Mouse (Mus musculus) hindbrain, embryonic 13.5 days (tissue): ENCODE data around the gene Ap4b1. TPM values are rescaled to one million over a fixed set of nuclear protein-coding genes. Genes with fewer than 3 reads are reported as not detected.
"Not testable (repeated sequence)": the region's sequence is repeated elsewhere in the genome, so short reads cannot be mapped to it uniquely, and the experiment has no call there.

Source experiments
- ATAC-seq: fragments of 200-750 bp; cut with Nextera tagmentation; 2 replicates; pipeline ENCODE4 v1.8.0; 2017; ENCODE audit warnings: moderate TSS enrichment; ENCODE audit not compliant: low FRiP score
- H3K27ac ChIP-seq: fragments of 300-500 bp; sonication (generic); 2 replicates; pipeline ENCODE4 v1.5.1; 2015; ENCODE audit warnings: inconsistent platforms, mild to moderate bottlenecking, moderate library complexity
- H3K27me3 ChIP-seq: fragments of 300-500 bp; sonication (generic); 2 replicates; pipeline ENCODE4 v1.6.1; 2015; ENCODE audit warnings: mild to moderate bottlenecking, inconsistent platforms
- H3K36me3 ChIP-seq: fragments of 300-500 bp; sonication (generic); 2 replicates; pipeline ENCODE4 v1.6.1; 2015; ENCODE audit warnings: mild to moderate bottlenecking, inconsistent platforms
- H3K4me1 ChIP-seq: fragments of 300-500 bp; sonication (generic); replicated peaks from 2 replicates; pipeline ENCODE4 v1.6.1; 2015; ENCODE audit warnings: inconsistent platforms
- H3K4me2 ChIP-seq: fragments of 300-500 bp; sonication (generic); 2 replicates; pipeline ENCODE4 v1.6.1; 2015; ENCODE audit warnings: inconsistent platforms, mild to moderate bottlenecking, moderate library complexity
- H3K4me3 ChIP-seq: fragments of 300-500 bp; sonication (generic); 2 replicates; pipeline ENCODE4 v1.5.1; 2015; ENCODE audit warnings: mild to moderate bottlenecking, inconsistent platforms
- H3K9ac ChIP-seq: fragments of 300-500 bp; sonication (generic); 2 replicates; pipeline ENCODE4 v1.6.1; 2015; ENCODE audit warnings: mild to moderate bottlenecking, inconsistent platforms
- H3K9me3 ChIP-seq: fragments of 300-500 bp; sonication (generic); 2 replicates; pipeline ENCODE4 v1.6.1; 2016; ENCODE audit warnings: inconsistent platforms
- WGBS: fragments of 180-500 bp; shearing (Covaris S2); methylation state at CpG from one replicate; pipeline ENCODE4 v1.1.7; 2015; 5-methylcytosine and 5-hydroxymethylcytosine counted together
- polyA plus RNA-seq: library from polyadenylated mRNA; unstranded; fragments of >200 nt; fragmentation: Nextera tagmentation; extraction: Ambion mirVana; gene quantifications from 2 replicates; pipeline ENCODE4 v1.2.1, GENCODE M21; 2015

Gene Ap4b1
- polyA plus RNA-seq, 1 experiment from 2014 or later = 22.9 TPM

GRCm38 (mm10) chr3:103805671-103806070 is 3.6 kb upstream of the Ap4b1 start:
- H3K4me3 ChIP-seq = no peak overlapping the region
- no peaks in the 10 kb centered on the region for H3K9me3 ChIP-seq
- no peak for ATAC-seq
- H3K36me3 ChIP-seq = peaks cover 44% of the 10 kb centered on the region
- H3K27me3 ChIP-seq = no peaks in the 10 kb centered on the region
- H3K4me2 ChIP-seq = no peak overlapping the region
- 95% methylated on average over 1 of the region's 1 CpGs for WGBS
- no peak overlapping the region for H3K9ac ChIP-seq
- H3K27ac ChIP-seq = no peak overlapping the region
- peaks cover 18% of the 10 kb centered on the region for H3K4me1 ChIP-seq

DNA sequence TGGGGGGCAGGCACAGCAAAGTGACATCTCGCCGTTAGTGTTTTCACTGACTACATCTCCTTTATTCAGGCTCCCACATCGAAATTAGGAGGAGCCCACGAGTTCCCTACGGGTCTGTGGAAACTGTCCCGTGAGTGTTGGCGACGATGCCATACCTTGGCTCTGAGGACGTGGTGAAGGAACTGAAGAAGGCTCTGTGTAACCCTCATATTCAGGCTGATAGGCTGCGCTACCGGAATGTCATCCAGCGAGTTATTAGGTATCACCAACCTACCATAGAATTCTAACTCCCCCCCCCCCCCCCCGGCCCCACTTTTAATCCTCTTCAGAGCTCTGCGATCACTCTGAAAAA is 455 bp downstream of the Ap4b1 start:
- peak overlapping the region; percentile 68 for H3K4me2 ChIP-seq
- peaks cover 18% of the 10 kb centered on the region for H3K4me1 ChIP-seq
- 4% methylated on average over 14 of the region's 14 CpGs for WGBS
- H3K36me3 ChIP-seq = peaks cover 22% of the 10 kb centered on the region
- H3K27ac ChIP-seq = peak overlapping the region; percentile 94
- no peaks in the 10 kb centered on the region for H3K9me3 ChIP-seq
- H3K9ac ChIP-seq = peak overlapping the region; percentile 89
- H3K4me3 ChIP-seq = peak overlapping the region; percentile 82
- H3K27me3 ChIP-seq = no peaks in the 10 kb centered on the region
- ATAC-seq = peak; percentile 78

DNA sequence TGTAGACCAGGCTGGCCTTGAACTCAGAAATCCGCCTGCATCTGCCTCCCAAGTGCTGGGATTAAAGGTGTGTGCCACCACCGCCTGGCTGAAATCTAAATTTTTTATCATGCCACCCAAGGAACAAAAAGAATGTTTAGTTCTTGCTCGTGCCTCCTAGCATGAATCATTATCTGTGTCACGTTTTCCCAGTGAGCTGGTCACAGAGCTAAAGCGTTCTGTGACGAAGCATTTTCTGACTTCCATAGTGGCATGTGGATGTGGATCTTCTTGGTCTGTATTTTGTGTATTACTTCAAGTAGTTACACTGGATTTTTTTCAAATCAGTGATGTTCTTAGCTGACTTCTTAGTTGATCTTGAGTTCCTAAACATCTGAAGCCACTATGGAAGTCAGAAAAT is 1.6 kb downstream of the Ap4b1 start:
- no peak overlapping the region for H3K4me3 ChIP-seq
- no peak for ATAC-seq
- H3K27me3 ChIP-seq = no peaks in the 10 kb centered on the region
- H3K36me3 ChIP-seq = peaks cover 25% of the 10 kb centered on the region
- H3K9me3 ChIP-seq = no peaks in the 10 kb centered on the region
- H3K9ac ChIP-seq = no peak overlapping the region
- H3K4me2 ChIP-seq = no peak overlapping the region
- WGBS = 90% methylated on average over 6 of the region's 6 CpGs
- no peak overlapping the region for H3K27ac ChIP-seq
- peaks cover 18% of the 10 kb centered on the region for H3K4me1 ChIP-seq

DNA sequence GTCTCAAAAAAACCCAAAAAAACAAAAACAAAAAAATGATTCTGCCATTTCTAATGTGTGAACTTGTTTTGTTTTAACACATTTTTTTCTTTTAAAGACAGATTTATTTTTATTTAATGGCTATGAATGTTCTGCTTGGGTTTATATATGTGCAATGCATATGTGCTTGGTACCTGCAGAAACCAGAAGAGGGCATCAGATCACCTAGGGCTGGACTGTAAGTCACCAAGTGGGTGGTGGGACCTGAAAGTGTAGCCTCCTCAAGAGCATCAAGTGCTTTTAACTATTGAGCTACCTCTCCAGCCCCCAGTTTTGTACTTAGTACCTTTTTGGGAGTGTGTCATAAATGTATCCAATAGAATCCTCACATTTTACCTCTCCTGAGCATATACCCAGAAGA is 18.2 kb downstream of the Ap4b1 start:
- Histone ChIP-seq H3K36me3 (peaks cover 11% of the 10 kb centered on the region), H3K4me3 (no peak overlapping the region), H3K9me3 (no peaks in the 10 kb centered on the region), H3K4me1 (peaks cover 3% of the 10 kb centered on the region; the same call in 1 of the 2 replicates), H3K4me2 (no peak overlapping the region), H3K27ac (no peak overlapping the region), H3K9ac (no peak overlapping the region), H3K27me3 (no peaks in the 10 kb centered on the region)
- no peak for ATAC-seq

DNA sequence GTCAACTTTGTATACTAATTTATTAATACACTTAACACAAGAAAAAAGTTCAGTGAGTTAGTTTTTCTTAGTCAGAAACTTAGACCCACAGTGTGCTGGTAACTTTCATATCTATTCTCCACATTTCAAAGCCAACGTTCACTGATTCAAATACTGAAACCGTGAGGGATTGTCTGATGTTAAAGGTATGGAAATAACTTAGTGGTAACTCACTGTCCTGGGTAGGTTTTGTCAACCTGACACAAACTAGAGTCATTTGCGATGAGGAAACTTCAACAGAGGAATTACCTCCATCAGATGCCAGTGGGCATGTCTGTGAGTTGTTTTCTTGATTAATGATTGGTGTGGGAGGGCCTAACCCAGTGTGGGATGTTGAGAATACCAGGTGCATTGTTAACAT is 19.7 kb downstream of the Ap4b1 start:
- H3K9ac ChIP-seq = no peak overlapping the region

DNA sequence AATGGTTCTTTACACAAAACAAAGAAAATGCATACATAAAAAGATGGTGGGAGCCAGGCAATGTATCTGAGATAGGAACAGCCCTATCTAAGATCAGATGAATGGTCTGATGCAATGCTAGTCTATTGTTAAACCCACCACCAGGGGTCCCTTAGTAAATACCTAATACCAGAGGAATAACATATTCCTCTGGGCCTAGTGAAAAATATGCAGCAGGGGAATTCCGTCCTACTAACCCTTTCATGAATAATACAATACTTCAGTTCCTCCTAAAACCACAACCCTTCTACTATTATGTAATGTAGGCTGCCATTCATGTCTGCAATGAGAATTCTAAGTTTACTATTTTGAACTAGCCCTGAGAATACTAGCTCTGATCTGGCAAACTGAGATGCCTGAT is 21.4 kb downstream of the Ap4b1 start:
- WGBS = 54% methylated on average over 1 of the region's 1 CpGs
- H3K27ac ChIP-seq, H3K36me3 ChIP-seq, H3K4me2 ChIP-seq, H3K27me3 ChIP-seq, H3K4me1 ChIP-seq, H3K9me3 ChIP-seq, H3K4me3 ChIP-seq, ATAC-seq, H3K9ac ChIP-seq: not testable (repeated sequence)

More for the DNA sequence above, 19.7 kb downstream of the Ap4b1 start:
- ATAC-seq = no peak
- H3K4me1 ChIP-seq = no peaks in the 10 kb centered on the region
- H3K9me3 ChIP-seq = no peaks in the 10 kb centered on the region
- H3K4me3 ChIP-seq = no peak overlapping the region
- 88% methylated on average over 3 of the region's 3 CpGs for WGBS
- no peaks in the 10 kb centered on the region for H3K27me3 ChIP-seq
- H3K36me3 ChIP-seq = 0 out of 2 replicates have a peak, but pooled peaks cover 4% of the 10 kb centered on the region
- no peak overlapping the region for H3K27ac ChIP-seq
- H3K4me2 ChIP-seq = no peak overlapping the region

GRCm38 (mm10) chr3:103831146-103831545 is 21.8 kb downstream of the Ap4b1 start:
- no peak for ATAC-seq

GRCm38 (mm10) chr3:103832426-103832825 is 23.1 kb downstream of the Ap4b1 start, which contains the start of gene Bcl2l15:
Gene Bcl2l15, plus strand, starts transcription at chr3:103832601.
- no peak within 1 kb of the TSS for H3K27ac ChIP-seq
- no peak for ATAC-seq
- H3K4me1 ChIP-seq = no peaks in the 10 kb centered on the region
- no peak within 1 kb of the TSS for H3K4me3 ChIP-seq
- no peaks in the 10 kb centered on the region for H3K36me3 ChIP-seq
- H3K27me3 ChIP-seq = no peaks in the 10 kb centered on the region
- no peak within 1 kb of the TSS for H3K4me2 ChIP-seq
- no peaks in the 10 kb centered on the region for H3K9me3 ChIP-seq
- no peak within 1 kb of the TSS for H3K9ac ChIP-seq

More at GRCm38 (mm10) chr3:103831146-103831545, 21.8 kb downstream of the Ap4b1 start:
- Histone ChIP-seq H3K9me3 (no peaks in the 10 kb centered on the region), H3K27me3 (no peaks in the 10 kb centered on the region), H3K4me3 (no peak overlapping the region), H3K36me3 (0 out of 2 replicates have a peak, but pooled peaks cover 4% of the 10 kb centered on the region), H3K4me2 (no peak overlapping the region), H3K9ac (no peak overlapping the region), H3K4me1 (no peaks in the 10 kb centered on the region), H3K27ac (no peak overlapping the region)
- WGBS = 85% methylated on average over 7 of the region's 7 CpGs

GRCm38 (mm10) chr3:103834001-103834400 is 24.7 kb downstream of the Ap4b1 start:
- H3K9ac ChIP-seq = no peak overlapping the region
- H3K36me3 ChIP-seq = no peaks in the 10 kb centered on the region
- H3K4me1 ChIP-seq = no peaks in the 10 kb centered on the region
- no peak overlapping the region for H3K4me3 ChIP-seq
- ATAC-seq = no peak
- H3K27ac ChIP-seq = no peak overlapping the region
- no peaks in the 10 kb centered on the region for H3K9me3 ChIP-seq
- no peaks in the 10 kb centered on the region for H3K27me3 ChIP-seq
- H3K4me2 ChIP-seq = no peak overlapping the region
- 90% methylated on average over 2 of the region's 2 CpGs for whole genome bisulfite sequencing

- 82% methylated on average over 6 of the region's 6 CpGs for WGBS
- no peak overlapping the region for H3K9ac ChIP-seq
- no peaks in the 10 kb centered on the region for H3K4me1 ChIP-seq
- H3K4me2 ChIP-seq = no peak overlapping the region
- H3K27ac ChIP-seq = no peak overlapping the region
- H3K27me3 ChIP-seq = no peaks in the 10 kb centered on the region
- no peak overlapping the region for H3K4me3 ChIP-seq
- ATAC-seq = no peak
- H3K9me3 ChIP-seq = no peaks in the 10 kb centered on the region
- no peaks in the 10 kb centered on the region for H3K36me3 ChIP-seq
Observed at GRCm38 (mm10) chr3:103835272-103835950, 26.1 kb downstream of the Ap4b1 start.

DNA sequence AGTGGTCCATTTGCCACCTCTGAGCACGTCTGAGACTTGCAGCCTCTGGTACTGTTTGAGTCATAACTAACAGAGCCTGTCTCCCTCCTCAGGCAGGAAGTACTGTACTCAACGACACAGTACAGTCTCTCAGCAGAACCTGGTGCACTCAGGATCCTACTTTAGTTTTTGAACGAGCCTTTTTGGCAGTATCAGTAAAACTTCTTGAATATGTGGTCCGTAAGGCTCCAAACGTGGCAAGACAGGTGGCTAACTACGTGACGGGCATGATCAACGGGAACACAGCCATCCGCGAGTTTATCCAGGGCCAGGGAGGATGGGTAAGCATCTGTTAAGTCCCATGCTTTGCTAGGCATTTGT is 26.6 kb downstream of the Ap4b1 start:
- ATAC-seq = no peak
- no peaks in the 10 kb centered on the region for H3K9me3 ChIP-seq
- H3K9ac ChIP-seq = no peak overlapping the region
- H3K27ac ChIP-seq = no peak overlapping the region
- no peak overlapping the region for H3K4me2 ChIP-seq
- WGBS = 83% methylated on average over 10 of the region's 10 CpGs
- H3K27me3 ChIP-seq = no peaks in the 10 kb centered on the region
- no peaks in the 10 kb centered on the region for H3K36me3 ChIP-seq
- H3K4me1 ChIP-seq = no peaks in the 10 kb centered on the region
- no peak overlapping the region for H3K4me3 ChIP-seq

GRCm38 (mm10) chr3:103836453-103836852 is 27.1 kb downstream of the Ap4b1 start:
- no peaks in the 10 kb centered on the region for H3K4me1 ChIP-seq
- no peak overlapping the region for H3K9ac ChIP-seq
- 100% methylated on average over 5 of the region's 5 CpGs for WGBS
- no peaks in the 10 kb centered on the region for H3K27me3 ChIP-seq
- no peak for ATAC-seq
- no peak overlapping the region for H3K27ac ChIP-seq
- H3K4me3 ChIP-seq = no peak overlapping the region
- no peaks in the 10 kb centered on the region for H3K9me3 ChIP-seq
- H3K4me2 ChIP-seq = no peak overlapping the region
- no peaks in the 10 kb centered on the region for H3K36me3 ChIP-seq

DNA sequence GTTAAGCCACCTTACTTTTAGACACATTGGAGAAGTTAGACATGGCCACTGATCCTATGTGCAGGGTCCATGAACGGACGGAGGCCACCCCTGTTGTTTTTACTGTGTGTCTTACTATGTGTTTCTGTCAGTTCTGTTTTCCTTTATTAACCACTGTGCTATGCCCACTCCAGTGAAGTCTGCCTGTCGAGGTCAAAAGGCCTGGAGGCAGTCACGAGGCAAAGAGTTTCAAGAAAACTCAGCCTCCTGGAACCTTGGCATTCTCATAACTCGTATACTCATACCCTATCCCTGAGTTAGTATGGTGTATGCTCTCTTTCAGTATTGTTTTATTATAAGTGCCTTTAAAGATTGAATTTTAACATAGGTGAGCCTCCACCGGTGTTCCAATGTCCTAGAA is 30.4 kb downstream of the Ap4b1 start:
- H3K4me2 ChIP-seq = no peak overlapping the region
- no peaks in the 10 kb centered on the region for H3K36me3 ChIP-seq
- no peak for ATAC-seq
- H3K9me3 ChIP-seq = 0 out of 2 replicates have a peak, but pooled peaks cover 4% of the 10 kb centered on the region
- WGBS = 90% methylated on average over 6 of the region's 6 CpGs
- no peak overlapping the region for H3K9ac ChIP-seq
- H3K4me3 ChIP-seq = no peak overlapping the region
- H3K4me1 ChIP-seq = no peaks in the 10 kb centered on the region
- H3K27me3 ChIP-seq = no peaks in the 10 kb centered on the region
- no peak overlapping the region for H3K27ac ChIP-seq
